Mouse (Mus musculus) intestine, embryonic 16.5 days (tissue): Measurements from ENCODE around the gene Pskh1. TPM values are rescaled to one million over a fixed set of nuclear protein-coding genes. Genes with fewer than 3 reads are reported as not detected.

ENCODE experiments used
- ATAC-seq: fragments of 200-750 bp; cut with Nextera tagmentation; 2 replicates; pipeline ENCODE4 v1.8.0; 2017; ENCODE audit warnings: moderate TSS enrichment, moderate library complexity
- H3K27ac ChIP-seq: fragments of 300-500 bp; sonication (generic); 2 replicates; pipeline ENCODE4 v1.5.1; 2014; ENCODE audit warnings: mild to moderate bottlenecking, low read length
- H3K27me3 ChIP-seq: fragments of 300-500 bp; sonication (generic); replicated peaks from 2 replicates; pipeline ENCODE4 v1.6.1; 2014; ENCODE audit warnings: low read length, control low read depth, mixed read lengths; ENCODE audit not compliant: control insufficient read depth, insufficient read depth
- H3K36me3 ChIP-seq: fragments of 300-500 bp; sonication (generic); 2 replicates; pipeline ENCODE4 v1.6.1; 2014; ENCODE audit warnings: low read length, control low read depth; ENCODE audit not compliant: control insufficient read depth, insufficient read depth
- H3K4me1 ChIP-seq: fragments of 300-500 bp; sonication (generic); 2 replicates; pipeline ENCODE4 v1.6.1; 2014; ENCODE audit warnings: low read length, control low read depth, mixed read lengths; ENCODE audit not compliant: control insufficient read depth, insufficient read depth
- H3K4me2 ChIP-seq: fragments of 300-500 bp; sonication (generic); 2 replicates; pipeline ENCODE4 v1.6.1; 2014; ENCODE audit warnings: low read depth, low read length, control low read depth
- H3K4me3 ChIP-seq: fragments of 300-500 bp; sonication (generic); 2 replicates; pipeline ENCODE4 v1.5.1; 2014; ENCODE audit warnings: mild to moderate bottlenecking, low read length
- H3K9ac ChIP-seq: fragments of 300-500 bp; sonication (generic); 2 replicates; pipeline ENCODE4 v1.6.1; 2014; ENCODE audit warnings: low read depth, low read length
- H3K9me3 ChIP-seq: fragments of 300-500 bp; sonication (generic); 2 replicates; pipeline ENCODE4 v1.6.1; 2016; ENCODE audit warnings: low read length, control low read depth; ENCODE audit not compliant: control insufficient read depth
- WGBS: fragments of 180-500 bp; shearing (Covaris S2); extraction: QIAGEN DNeasy Blood & Tissue Kit; methylation state at CpG from one replicate; pipeline ENCODE4 v1.1.7; 2014; 5-methylcytosine and 5-hydroxymethylcytosine counted together
- polyA plus RNA-seq: library from polyadenylated mRNA; unstranded; fragments of >200 nt; fragmentation: Nextera tagmentation; extraction: Ambion mirVana; gene quantifications from 2 replicates; pipeline ENCODE4 v1.2.1, GENCODE M21; 2015

The Pskh1 gene
- polyA plus RNA-seq, 1 experiment from 2014 or later = 26.6 TPM

DNA sequence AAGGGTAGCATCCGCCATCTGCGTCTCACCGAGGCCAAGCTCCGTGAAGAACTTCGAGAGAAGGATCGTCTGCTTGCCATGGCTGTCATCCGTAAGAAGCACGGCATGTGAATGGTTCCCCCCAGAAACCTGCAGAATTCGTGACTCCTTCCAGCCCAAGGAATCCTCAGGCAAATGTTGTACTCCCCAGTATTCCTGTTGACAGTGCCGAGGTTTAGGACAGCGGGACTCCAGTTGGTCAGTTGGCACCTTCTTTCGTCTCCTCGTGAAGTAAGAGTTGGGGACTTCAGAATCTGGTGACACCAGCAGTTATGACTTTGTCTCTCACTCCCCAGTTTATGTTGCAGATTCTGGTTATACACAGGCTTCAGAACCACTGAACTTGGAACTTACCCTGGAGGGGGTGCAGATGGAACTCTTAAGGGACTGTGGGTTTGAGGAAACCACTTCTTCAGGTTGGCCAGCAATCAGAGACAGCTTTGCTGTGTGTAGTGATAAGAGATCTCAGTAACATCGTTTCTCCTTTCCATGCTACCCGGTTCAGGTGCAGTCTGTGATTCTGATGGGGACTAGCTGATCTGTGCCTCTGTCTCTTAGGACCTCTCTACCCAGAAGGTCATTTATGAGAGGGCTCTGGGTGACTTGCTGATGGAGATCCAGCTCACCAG is 43.9 kb upstream of the Pskh1 start:
- H3K4me3 ChIP-seq = peak overlapping the region; percentile 84
- H3K27ac ChIP-seq = peak overlapping the region; percentile 79; the same call in 1 of the 2 replicates
- H3K4me1 ChIP-seq = peaks cover 28% of the 10 kb centered on the region
- no peaks in the 10 kb centered on the region for H3K36me3 ChIP-seq
- no peak for ATAC-seq
- 18% methylated on average over 15 of the region's 15 CpGs for WGBS
- peak overlapping the region; percentile 87 for H3K9ac ChIP-seq
- no peaks in the 10 kb centered on the region for H3K9me3 ChIP-seq
- no peaks in the 10 kb centered on the region for H3K27me3 ChIP-seq
- peak overlapping the region; percentile 67 for H3K4me2 ChIP-seq

DNA sequence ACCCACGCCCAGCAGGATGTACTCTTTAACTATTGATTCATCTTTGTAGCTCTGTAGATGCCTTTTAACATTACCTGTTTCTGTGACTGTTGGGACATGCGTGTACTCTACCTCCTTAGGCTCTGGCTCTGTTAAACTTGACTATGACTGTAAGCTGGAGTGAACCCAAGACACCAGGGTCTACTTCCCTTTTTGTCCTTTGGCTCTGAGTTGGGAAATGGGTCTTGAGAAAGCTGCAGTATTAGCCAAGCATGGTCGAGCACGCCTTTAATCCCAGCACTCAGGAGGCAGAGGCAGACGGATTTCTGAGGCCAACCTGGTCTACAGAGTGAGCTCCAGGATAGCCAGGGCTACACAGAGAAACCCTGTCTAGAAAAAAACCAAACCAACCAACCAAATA is 41.7 kb upstream of the Pskh1 start:
- no peak for ATAC-seq
- H3K27me3 ChIP-seq = no peaks in the 10 kb centered on the region
- H3K9me3 ChIP-seq = no peaks in the 10 kb centered on the region
- no peak overlapping the region for H3K9ac ChIP-seq
- no peak overlapping the region for H3K4me2 ChIP-seq
- H3K27ac ChIP-seq = no peak overlapping the region
- H3K36me3 ChIP-seq = no peaks in the 10 kb centered on the region
- 88% methylated on average over 5 of the region's 5 CpGs for WGBS
- peaks cover 41% of the 10 kb centered on the region for H3K4me1 ChIP-seq
- H3K4me3 ChIP-seq = no peak overlapping the region

DNA sequence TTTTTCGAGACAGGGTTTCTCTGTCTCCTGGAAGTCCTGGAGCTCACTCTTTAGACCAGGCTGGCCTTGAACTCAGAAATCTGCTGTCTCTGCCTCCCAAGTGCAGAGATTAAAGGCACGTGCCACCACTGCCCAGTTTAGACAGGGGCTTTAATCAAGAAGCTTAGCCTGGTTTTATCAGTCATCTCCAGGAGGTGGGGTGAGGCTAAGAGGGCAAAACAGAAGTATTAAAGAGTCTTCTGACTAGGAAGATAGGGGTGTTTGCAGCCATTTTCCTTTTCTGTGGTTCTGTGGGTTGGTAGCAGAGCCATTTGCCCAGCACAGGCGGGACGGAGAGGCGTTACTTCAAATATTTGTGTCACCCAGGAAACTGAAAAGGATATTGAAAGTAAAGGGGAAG is 40.9 kb upstream of the Pskh1 start:
- H3K4me3 ChIP-seq = no peak overlapping the region
- H3K9me3 ChIP-seq = no peaks in the 10 kb centered on the region
- no peak overlapping the region for H3K4me2 ChIP-seq
- no peaks in the 10 kb centered on the region for H3K27me3 ChIP-seq
- H3K4me1 ChIP-seq = peaks cover 46% of the 10 kb centered on the region
- peak overlapping the region; percentile 86 for H3K27ac ChIP-seq
- H3K36me3 ChIP-seq = no peaks in the 10 kb centered on the region
- H3K9ac ChIP-seq = peak overlapping the region; percentile 62; the same call in 1 of the 2 replicates
- 63% methylated on average over 5 of the region's 5 CpGs for WGBS
- ATAC-seq = no peak

DNA sequence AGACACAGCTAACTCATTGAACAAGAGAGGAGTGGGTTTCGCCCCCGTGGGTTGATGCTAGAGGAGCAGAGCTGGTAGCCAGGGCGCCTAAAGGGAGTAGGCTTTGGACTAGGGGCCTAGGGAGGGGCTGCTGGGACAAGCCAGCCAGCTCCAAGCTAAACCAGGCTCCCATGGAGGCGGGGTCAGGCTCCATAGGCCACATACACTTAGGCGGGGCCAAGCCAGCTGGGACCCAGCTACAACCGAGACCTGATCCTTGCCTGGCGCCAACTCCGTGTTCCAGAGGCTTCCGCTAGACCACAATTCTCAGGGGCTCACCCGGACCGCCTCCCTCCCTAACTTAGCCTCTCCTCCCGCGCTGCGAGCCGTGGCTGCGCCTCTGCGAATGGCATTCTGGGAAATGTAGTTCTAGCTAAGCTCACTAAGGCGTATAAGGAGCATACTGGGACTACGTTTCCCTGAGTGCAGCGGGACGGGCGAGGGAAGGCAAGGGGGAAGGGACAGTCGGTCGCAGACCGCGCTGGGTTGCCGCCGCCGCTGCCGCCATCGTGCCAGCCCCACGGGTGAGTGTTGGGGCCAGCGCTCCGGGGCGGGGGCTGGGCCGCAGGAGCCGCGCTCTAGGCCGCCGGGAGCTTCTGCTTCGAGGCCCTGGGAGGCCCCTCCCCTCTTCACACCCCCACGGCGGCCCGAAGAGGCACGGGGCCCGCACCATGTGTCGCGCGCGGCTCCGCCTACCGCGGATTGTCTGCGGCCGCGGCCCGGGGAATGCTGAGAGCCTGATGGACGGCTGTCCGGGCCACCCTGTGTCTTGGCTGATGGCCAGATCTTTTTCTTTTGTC is 39.9 kb upstream of the Pskh1 start, which contains the start of gene Nutf2:
Gene Nutf2 (plus strand): TSS at position 438 of the 839 bp plus-strand sequence.
- Histone ChIP-seq H3K9ac (peak within 1 kb of the TSS; percentile 95), H3K4me1 (peaks cover 47% of the 10 kb centered on the region), H3K4me2 (peak within 1 kb of the TSS; percentile 84), H3K36me3 (no peaks in the 10 kb centered on the region), H3K4me3 (peak within 1 kb of the TSS; percentile 100), H3K27me3 (no peaks in the 10 kb centered on the region), H3K9me3 (no peaks in the 10 kb centered on the region), H3K27ac (peak within 1 kb of the TSS; percentile 91)
- under 1% methylated on average over 59 of the region's 59 CpGs for WGBS
- peak; percentile 98 for ATAC-seq

DNA sequence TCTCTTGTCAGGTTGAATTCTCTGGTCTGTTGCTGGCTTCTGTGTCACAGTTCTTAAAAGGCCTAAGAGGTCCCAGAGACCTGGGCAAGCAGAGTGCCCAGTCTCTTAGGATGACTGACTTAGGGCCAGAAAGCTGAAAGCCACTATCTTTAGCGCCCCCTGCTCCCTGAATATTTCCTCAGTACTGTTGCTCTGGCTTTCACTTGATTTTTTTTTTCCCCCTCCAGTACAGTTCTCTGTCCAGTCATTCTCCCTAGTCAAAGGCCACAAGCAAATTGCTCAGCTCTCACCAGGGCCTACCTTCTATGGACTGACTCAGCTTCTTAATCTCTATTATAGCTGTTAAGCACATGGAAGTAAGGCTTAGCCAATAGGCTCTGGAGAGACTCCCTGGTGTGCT is 38.3 kb upstream of the Pskh1 start:
- H3K4me1 ChIP-seq = peaks cover 40% of the 10 kb centered on the region
- peak overlapping the region; percentile 91; the same call in 1 of the 2 replicates for H3K27ac ChIP-seq
- peak overlapping the region; percentile 95; the same call in 1 of the 2 replicates for H3K9ac ChIP-seq

DNA sequence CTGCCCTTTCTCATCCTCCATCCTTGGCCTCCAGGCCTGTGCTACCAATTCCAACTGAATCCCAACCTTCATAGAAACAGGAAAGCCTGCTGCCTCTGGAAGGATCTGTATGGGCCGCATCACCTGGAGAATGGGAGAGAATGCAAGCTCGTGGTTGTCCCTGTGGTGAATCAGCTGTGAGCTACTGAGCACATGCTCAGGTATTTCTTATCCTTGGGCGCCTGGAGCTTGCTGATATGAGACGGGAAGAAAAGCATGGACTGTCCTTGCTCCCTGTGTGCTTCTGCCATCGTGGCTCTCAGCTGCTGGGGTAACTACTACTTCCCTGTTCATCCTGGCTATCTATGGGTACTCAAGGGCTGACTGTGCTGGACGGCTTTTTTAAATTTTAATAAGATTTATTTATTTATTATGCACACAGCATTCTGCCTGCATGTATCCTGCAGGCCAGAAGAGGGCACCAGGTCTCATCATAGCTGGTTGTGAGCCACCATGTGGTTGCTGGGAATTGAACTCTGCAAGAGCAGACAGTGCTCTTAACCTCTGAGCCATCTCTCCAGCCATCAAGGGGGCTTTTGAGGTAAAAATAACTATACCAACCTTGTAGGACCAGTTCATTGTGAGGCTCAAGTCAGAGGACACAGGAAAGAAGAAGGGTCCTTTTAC is 33.7 kb upstream of the Pskh1 start:
- peaks cover 13% of the 10 kb centered on the region for H3K36me3 ChIP-seq
- H3K9ac ChIP-seq = no peak overlapping the region
- H3K27me3 ChIP-seq = no peaks in the 10 kb centered on the region
- ATAC-seq = no peak
- no peaks in the 10 kb centered on the region for H3K9me3 ChIP-seq
- no peak overlapping the region for H3K4me2 ChIP-seq
- peaks cover 19% of the 10 kb centered on the region for H3K4me1 ChIP-seq
- 85% methylated on average over 6 of the region's 6 CpGs for whole genome bisulfite sequencing
- H3K4me3 ChIP-seq = no peak overlapping the region
- no peak overlapping the region for H3K27ac ChIP-seq

More for the DNA sequence above, 38.3 kb upstream of the Pskh1 start:
- H3K36me3 ChIP-seq = 0 out of 2 replicates have a peak, but pooled peaks cover 6% of the 10 kb centered on the region
- H3K27me3 ChIP-seq = no peaks in the 10 kb centered on the region
- H3K4me3 ChIP-seq = peak overlapping the region; percentile 100
- 0% methylated on average over 1 of the region's 1 CpGs for WGBS
- H3K4me2 ChIP-seq = peak overlapping the region; percentile 84
- no peaks in the 10 kb centered on the region for H3K9me3 ChIP-seq
- ATAC-seq = no peak

DNA sequence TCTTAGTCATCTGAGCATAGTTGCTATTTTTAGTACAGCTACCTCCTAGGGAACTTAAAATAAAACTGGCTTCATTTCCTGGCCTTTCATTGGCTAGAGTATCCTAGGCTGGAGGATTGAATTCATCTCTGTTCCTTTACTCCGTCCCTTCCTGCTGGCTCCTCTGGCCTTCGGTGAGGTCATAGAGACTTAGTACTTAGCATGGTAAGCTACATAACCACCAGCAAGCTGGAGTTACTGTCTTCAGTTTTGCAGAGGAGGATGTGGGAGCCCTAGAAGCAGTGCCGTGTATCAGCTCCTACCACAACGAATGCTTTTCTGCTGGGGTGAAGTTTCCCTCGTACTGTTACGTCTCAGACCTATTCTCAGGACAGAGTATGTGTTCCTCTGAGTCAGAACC is 25.9 kb upstream of the Pskh1 start:
- H3K36me3 ChIP-seq = peaks cover 22% of the 10 kb centered on the region

DNA sequence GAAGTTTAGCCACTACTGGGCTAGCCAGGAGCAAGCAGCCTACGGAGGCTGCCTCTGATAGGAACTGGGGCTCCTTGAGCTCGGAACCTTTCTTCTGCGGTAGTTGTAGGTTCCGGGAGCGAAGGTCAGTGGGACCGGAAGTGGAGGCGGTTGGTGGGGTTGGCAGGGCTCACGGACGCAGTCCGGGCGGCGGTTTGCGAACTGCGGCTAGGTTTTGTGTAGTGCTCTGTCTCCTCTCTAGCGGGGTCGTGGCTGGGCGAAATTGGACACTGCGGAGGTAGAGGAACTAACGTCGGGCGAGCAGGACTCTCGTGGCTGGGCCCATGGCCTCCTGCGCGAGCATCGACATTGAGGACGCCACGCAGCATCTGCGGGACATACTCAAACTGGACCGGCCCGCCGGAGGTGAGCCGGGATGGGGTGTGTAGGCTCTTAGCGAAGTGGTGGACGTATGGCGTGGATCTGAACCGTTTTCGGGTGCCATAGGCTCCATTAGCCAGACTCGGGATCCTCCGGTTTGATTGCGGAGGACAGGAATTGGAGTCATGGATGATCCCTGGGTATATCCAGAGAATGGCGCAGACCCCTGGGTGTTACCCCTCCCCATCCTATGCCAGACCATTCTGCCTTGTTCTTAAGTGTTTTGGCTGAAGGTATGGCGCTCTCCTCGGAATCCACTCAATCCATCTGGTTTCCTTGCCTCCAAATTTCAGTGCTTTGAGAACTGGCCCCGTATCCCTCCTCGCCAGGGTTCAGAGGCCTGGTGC is 19.3 kb upstream of the Pskh1 start, which contains the start of gene Edc4:
Gene Edc4 (plus strand): TSS at position 128 of the 767 bp plus-strand sequence.
- peak; percentile 91 for ATAC-seq
- under 1% methylated on average over 45 of the region's 45 CpGs for WGBS
- Histone ChIP-seq H3K4me2 (peak within 1 kb of the TSS; percentile 86), H3K27ac (peak within 1 kb of the TSS; percentile 63), H3K4me3 (peak within 1 kb of the TSS; percentile 95), H3K27me3 (no peaks in the 10 kb centered on the region), H3K36me3 (peaks cover 16% of the 10 kb centered on the region), H3K9me3 (no peaks in the 10 kb centered on the region), H3K9ac (peak within 1 kb of the TSS; percentile 94), H3K4me1 (peaks cover 10% of the 10 kb centered on the region)

More for the DNA sequence above, 25.9 kb upstream of the Pskh1 start:
- 80% methylated on average over 6 of the region's 6 CpGs for WGBS
- no peak overlapping the region for H3K27ac ChIP-seq
- no peaks in the 10 kb centered on the region for H3K9me3 ChIP-seq
- H3K9ac ChIP-seq = no peak overlapping the region
- no peak overlapping the region for H3K4me2 ChIP-seq
- ATAC-seq = no peak
- no peaks in the 10 kb centered on the region for H3K27me3 ChIP-seq
- H3K4me3 ChIP-seq = no peak overlapping the region
- no peaks in the 10 kb centered on the region; the same call in 1 of the 2 replicates for H3K4me1 ChIP-seq
